Mouse (Mus musculus) heart, postnatal 0 days (tissue): ENCODE measurements at regions not wholly inside any gene's neighbourhood (a gene's known extent, or its start where the extent isn't known, plus 50 kb on each side); places are given as distances from the start of the nearest gene placed in this dataset.

Experiments used
- CTCF ChIP-seq: IDR thresholded peaks from 2 replicates; pipeline ENCODE4 v1.5.1; 2016; ENCODE audit warnings: antibody characterized with exemption, control low read depth, low read depth
- EP300 ChIP-seq: IDR thresholded peaks from 2 replicates; pipeline ENCODE4 v1.6.1; 2016; ENCODE audit warnings: antibody characterized with exemption, low read depth

GRCm38 (mm10) chr1:187418186-187419140, 190.1 kb upstream of the Esrrg start:
- TF ChIP-seq CTCF: no peak
- TF ChIP-seq EP300: no peak
